Mouse (Mus musculus) T-helper 2 cell (primary cell): ENCODE results near the gene Psmf1.

Experiments used
- in situ Hi-C: fragments of 300-600 bp; cut with MboI, MseI; formaldehyde crosslinking; loops from one replicate; pipeline ENCODE4 v1.15.1; 2025; ENCODE audit warnings: high pct_unique_total_duplicates

Psmf1 gene

DNA sequence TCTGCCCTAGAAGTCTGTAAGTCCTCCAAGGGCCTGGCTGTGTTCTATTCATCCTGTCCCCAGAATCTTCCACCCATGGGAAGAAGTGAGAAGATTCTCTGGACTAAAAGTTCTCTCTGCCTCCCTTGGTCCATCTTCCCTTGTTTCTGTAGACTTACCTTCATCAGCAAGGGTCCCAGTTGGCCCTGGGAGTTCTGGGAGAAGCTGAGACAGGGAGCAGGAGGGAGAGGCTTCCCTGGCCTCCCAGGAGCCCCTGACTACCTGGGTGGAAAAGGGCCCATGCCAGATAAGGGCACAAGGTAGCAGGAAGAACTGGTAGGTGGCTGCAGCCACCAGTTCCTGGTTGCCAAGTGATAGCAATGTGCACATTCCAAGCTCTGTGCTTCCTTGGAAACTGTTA is at the start of gene Psmf1:
Gene Psmf1, minus strand, starts transcription at position 342 of the 400 bp plus-strand sequence.
- in situ Hi-C loops: loop anchor here (5.0 kb wide), 1 partner anchor 252 kb away; the partner anchor contains the start of gene Nsfl1c

- in situ Hi-C loops: no loop called here
Measured at GRCm38 (mm10) chr2:151791156-151791555, 47.2 kb upstream of the Psmf1 start.

- in situ Hi-C loops: no loop called here
Measured at GRCm38 (mm10) chr2:151790169-151790568, 46.2 kb upstream of the Psmf1 start.

GRCm38 (mm10) chr2:151788221-151788977 is 44.4 kb upstream of the Psmf1 start:
- in situ Hi-C loops: no loop called here

DNA sequence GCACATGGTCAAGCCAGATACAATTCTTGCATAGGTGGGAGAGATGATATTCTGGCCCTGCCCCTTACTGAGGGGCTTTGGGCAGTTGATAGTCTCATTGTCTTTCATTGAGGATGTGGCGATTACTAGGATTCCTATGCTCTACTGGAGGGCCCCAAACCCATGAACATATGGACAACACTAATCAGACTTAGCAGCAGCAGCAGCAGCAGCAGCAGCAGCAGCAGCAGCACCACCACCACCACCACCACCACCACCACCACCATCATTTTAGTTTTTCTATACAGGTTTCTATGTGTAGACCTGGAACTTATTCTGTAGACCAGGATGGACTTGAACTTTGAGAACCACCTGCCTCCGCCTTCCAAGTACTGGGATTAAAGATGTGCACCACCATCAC is 39.5 kb upstream of the Psmf1 start:
- in situ Hi-C loops: no loop called here

DNA sequence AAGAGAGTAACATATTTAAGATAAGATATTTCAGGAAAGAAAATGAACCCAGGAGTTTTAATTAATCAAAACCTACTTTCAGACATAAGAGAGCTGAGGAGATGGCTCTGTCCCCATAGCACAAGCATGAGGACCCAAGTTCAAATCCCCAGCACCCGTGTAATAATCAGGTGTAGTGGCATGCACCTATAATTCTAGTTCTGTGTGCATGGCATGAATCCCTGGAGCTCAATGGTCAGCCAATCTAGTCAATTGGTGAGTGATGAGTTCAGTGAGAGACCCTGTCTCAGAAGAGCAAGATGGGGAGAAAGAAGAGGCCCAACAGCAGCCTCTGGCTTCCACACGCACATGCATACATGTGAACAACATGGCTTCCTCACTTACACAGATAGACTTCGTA is 33.4 kb upstream of the Psmf1 start:
- in situ Hi-C loops: no loop called here

DNA sequence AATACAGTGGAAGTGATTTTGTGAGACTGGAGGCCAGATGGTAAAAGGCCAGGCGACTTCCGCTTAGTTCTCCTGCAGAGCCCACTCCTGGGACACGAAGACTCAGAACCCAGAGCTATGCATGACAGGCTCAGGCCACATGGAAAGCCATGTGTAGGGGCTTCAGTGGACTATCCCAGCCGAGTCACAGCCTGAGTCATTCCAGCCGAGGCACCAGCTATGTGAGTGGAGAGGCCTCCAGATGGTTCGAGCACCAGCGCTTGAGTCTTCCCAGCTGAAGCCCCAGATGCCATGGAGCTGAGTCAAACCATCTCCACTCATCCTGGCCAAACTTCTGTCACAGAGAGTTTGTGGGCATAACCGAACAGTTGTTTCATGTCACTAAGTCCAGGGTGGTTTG is 29.5 kb upstream of the Psmf1 start:
- in situ Hi-C loops: no loop called here

DNA sequence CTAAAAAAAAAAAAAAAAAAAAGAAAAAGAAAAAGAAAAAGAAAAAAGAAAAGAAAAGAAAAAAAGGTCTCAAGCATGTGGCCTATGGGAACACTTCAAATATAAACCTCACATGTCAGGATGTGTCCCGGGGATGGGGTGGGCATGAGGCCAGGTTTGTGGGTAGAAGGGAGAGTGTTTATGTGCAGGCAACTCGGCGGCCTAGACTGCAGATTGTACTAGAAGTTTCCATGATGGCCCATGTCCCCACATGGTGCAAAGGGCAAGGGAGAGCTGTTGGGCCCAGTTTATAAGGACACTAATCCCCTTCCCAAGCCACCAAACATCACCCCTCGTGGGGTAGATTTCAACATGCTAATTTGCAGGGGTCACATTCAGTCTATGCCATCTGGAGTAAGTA is 28.2 kb upstream of the Psmf1 start:
- in situ Hi-C loops: no loop called here

DNA sequence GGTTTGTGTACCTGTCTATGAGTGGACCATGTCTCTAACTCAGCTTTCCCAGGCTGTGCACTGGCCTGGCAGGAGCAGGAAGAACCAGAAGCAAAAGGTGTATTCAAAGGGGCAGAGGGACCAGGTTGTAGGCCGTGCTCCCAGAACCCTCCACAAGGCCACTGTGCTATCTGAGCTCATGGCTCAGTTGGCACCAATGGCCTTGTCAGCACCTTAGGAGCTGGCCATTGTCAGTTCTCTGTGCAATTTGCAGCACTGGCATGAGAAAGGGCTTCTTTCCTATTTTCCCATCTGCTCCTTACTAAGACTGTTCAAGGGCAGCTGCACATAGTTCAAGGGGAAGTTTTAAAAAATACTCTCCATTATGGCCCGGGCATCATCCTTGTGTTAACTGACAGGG is 20.6 kb upstream of the Psmf1 start:
- in situ Hi-C loops: no loop called here

GRCm38 (mm10) chr2:151758806-151759353 is 14.9 kb upstream of the Psmf1 start:
- in situ Hi-C loops: no loop called here

DNA sequence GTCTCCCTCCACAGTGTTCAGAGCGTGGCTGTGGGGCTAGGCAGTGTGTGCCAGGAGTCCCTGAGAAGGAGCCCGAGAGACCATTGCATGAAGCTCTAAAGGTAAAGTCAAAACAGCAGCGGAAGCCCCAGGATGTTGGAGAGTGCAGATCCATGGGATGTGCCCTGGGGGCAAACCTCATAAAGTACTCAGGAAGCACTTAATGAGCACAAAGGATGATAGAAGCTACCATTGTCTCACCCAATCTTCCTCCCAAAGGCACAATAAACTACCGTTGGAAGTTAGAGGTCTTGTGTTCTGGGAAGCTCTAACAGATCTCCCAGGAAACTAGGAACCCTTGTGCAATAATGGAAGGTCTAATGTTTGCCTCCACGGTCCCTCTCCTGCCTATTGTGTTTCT is 13.5 kb upstream of the Psmf1 start:
- in situ Hi-C loops: no loop called here

DNA sequence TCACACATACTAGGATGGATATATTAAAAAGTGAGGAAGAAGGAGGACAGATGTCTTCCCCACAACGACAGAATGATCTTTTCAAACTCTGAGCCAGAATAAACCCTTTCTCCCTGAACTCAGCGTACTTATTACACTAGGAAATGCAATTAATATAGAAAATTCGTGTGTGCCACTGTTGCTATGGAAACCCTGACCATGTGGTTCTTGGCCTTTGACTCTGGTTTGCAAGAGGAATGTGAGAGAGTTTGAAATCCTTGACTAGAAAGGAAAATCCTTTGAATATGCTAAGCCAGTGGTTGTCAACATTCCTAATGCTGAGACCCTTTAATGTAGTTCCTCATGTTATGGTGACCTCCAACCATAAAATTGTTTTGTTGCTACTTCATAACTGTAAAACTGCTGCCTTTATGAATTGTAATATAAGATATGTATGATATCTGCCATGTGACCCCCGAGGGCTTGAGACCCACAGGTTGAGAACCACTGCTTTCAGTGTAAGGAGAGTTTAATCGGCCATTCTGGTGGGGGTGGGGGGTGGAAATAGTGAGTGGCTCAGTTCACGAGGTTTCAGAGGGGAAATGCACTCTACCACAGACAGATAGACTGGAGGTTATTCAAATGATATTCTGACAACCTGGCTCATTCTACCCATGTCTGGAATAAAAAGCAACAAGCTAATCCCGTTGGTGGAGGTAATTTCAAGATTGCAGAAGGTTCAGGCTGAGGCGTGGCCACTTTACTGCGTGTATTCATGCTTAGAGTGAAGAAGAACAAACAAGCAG is 12.5 kb upstream of the Psmf1 start:
- in situ Hi-C loops: no loop called here

- in situ Hi-C loops: no loop called here
Measured at GRCm38 (mm10) chr2:151751330-151751729, 7.3 kb upstream of the Psmf1 start.

- in situ Hi-C loops: no loop called here
Measured at GRCm38 (mm10) chr2:151747847-151748705, 4.1 kb upstream of the Psmf1 start.

GRCm38 (mm10) chr2:151742850-151743679 is 921 bp downstream of the Psmf1 start:
- in situ Hi-C loops: loop anchor here (5.0 kb wide), 1 partner anchor 251 kb away; the partner anchor contains the start of gene Nsfl1c

GRCm38 (mm10) chr2:151742084-151742483 is 1.9 kb downstream of the Psmf1 start:
- in situ Hi-C loops: loop anchor here (5.0 kb wide), 1 partner anchor 250 kb away; the partner anchor contains the start of gene Nsfl1c

- in situ Hi-C loops: loop anchor here (5.0 kb wide), 1 partner anchor 249 kb away; the partner anchor contains the start of gene Nsfl1c
Measured at GRCm38 (mm10) chr2:151740741-151741526, 3.1 kb downstream of the Psmf1 start.

GRCm38 (mm10) chr2:151739505-151739904 is 4.5 kb downstream of the Psmf1 start:
- in situ Hi-C loops: no loop called here

GRCm38 (mm10) chr2:151739081-151739480 is 4.9 kb downstream of the Psmf1 start:
- in situ Hi-C loops: no loop called here

DNA sequence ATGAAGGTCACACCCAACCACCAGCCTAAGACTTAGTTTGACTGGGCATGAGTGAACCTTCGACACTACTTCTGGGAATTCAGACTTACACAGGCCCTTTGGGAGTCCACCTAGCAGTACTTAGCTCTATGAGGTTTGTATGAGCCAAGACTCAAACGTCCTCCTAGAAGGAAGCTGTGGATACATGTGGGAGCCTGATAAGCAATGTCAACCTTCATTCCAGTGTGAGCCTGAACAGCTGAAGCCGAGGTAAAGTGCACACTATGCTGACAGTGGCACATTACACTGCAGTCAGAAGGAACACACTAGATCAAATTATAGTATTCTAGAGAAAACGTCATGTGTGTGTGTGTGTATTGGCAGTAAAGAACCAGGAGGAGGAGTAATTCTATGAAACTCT is 5.5 kb downstream of the Psmf1 start:
- in situ Hi-C loops: no loop called here
